In the genomic region with DNA sequence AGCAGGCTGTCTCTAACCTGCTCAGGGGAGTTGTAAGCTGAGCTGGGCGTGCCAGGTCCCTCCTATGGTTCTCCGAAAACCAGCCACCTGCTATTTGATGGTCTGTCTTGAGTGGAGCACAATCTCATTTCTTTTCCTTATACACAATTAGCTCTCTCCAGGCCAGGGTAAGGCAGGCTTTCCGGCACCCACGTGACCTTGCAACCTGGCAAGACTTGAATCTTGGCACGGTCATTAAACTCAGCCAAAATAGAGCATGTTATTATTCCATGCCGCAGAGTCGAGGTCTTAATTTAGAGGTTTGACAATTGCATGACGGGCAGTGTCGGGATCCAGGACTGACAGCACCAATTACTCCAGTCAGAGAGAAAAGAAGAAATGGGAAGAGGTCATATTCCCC, we compare ENCODE assay signal across 17 mouse cellular contexts. TPM values are rescaled to one million over a fixed set of nuclear protein-coding genes. Genes with fewer than 3 reads are reported as not detected.
DNase-seq lines count a peak whose midpoint lies in the region.
"Had no signal": no experiment of that assay in that cellular context is flagged by ENCODE, and none has a peak within 500 bp of the region (broad histone marks: within the 10 kb centered on the region; RNA-seq: fewer than 3 reads in every experiment).

No protein-coding gene starts in this region.

- peak; percentile 9 for DNase-seq in heart, adult 8-10 months (ENCODE audit: low spot score)
- no peak for DNase-seq in heart, postnatal 36 days
- DNase-seq in kidney, adult 8-10 months, result peak; percentile 30 to 37
- no peak for DNase-seq in kidney, postnatal 14 days
- DNase-seq in cerebellum, adult 9-10 months, result peak; percentile 29
- peak; percentile 75 to 78 for DNase-seq in cerebellum, postnatal 10 days
- DNase-seq in adrenal gland, postnatal 14 days, result no peak
- no peak for DNase-seq in testis, postnatal 10 days (ENCODE audit: low spot score)
- DNase-seq: adrenal gland, adult 2 months; gastrocnemius, postnatal 25 days; lung, embryonic 14.5 days; right cerebral cortex, postnatal 14 days had no signal

- intact Hi-C loops in heart, postnatal 36 days (cut with DNase I), result no loop called here

RNA-seq across cellular contexts. Expression of a gene that starts 17.5 kb away (rescaled TPM):
- total RNA-seq in heart, adult 8-10 months (2022), result not detected
- total RNA-seq in heart, postnatal 36 days (2021), result not detected
- total RNA-seq in adrenal gland, postnatal 14 days (2021), result not detected in 2 replicates
- total RNA-seq: adrenal gland, adult 2 months; heart, adult 2 months; megakaryocyte, adult 5-6 weeks; MEL; neutrophil, adult 5-6 weeks had no signal

RNA-seq across cellular contexts. Expression of a gene that starts 46.5 kb away (rescaled TPM):
- total RNA-seq in heart, adult 8-10 months (2022), result under 1 TPM; 0.46 to 0.59 (median 0.54) TPM
- total RNA-seq in heart, postnatal 36 days (2021), result under 1 TPM; 0.14 to 0.22 TPM
- 0.64 and 3.6 TPM in 2 replicates for total RNA-seq in adrenal gland, postnatal 14 days (2021)
- total RNA-seq: megakaryocyte, adult 5-6 weeks; MEL; neutrophil, adult 5-6 weeks had no signal

RNA-seq across cellular contexts. Expression of a gene that starts 57.1 kb away (rescaled TPM):
- not detected for total RNA-seq in heart, adult 8-10 months (2022)
- total RNA-seq in heart, postnatal 36 days (2021), result not detected
- not detected in 2 replicates for total RNA-seq in adrenal gland, postnatal 14 days (2021)
- total RNA-seq: adrenal gland, adult 2 months; gastrocnemius, postnatal 25 days; heart, adult 2 months; layer of hippocampus, adult 8-10 months; megakaryocyte, adult 5-6 weeks; MEL; neutrophil, adult 5-6 weeks had no signal

Comparison
In these comparisons a context has a peak if more than half of its experiments do, and no peak if none do; other contexts are left out.
1. DNase-seq: peak in heart, adult 8-10 months (single experiment), kidney, adult 8-10 months (2 of 2), cerebellum, adult 9-10 months (single experiment) and cerebellum, postnatal 10 days (2 of 2); none in heart, postnatal 36 days (0 of 2), kidney, postnatal 14 days (single experiment), adrenal gland, postnatal 14 days (single experiment) and testis, postnatal 10 days (single experiment).